Mouse (Mus musculus) left cerebral cortex, adult 18-20 months (tissue): ENCODE measurements at regions not wholly inside any gene's neighbourhood (a gene's known extent, or its start where the extent isn't known, plus 50 kb on each side); places are given as distances from the start of the nearest gene placed in this dataset.
A peak's percentile ranks its signal among the peaks of the same experiment; 100 is the strongest.
"Not testable (repeated sequence)": the region's sequence is repeated elsewhere in the genome, so short reads cannot be mapped to it uniquely, and the experiment has no call there.

Experiments
- DNase-seq, 2 experiments: peaks; one replicate each; pipeline ENCODE4 v3.0.0; 2021 to 2022; ENCODE audit warnings: low spot score in 2 of 2, mixed read lengths in 1 of 2

- not testable (repeated sequence) for DNase-seq
Measured at GRCm38 (mm10) chr6:132463573-132463972, 99.6 kb upstream of the Gm8882 start.

- DNase-seq: peak; percentile 9 to 27
Measured at GRCm38 (mm10) chr6:132436010-132436409, 72.1 kb upstream of the Gm8882 start.
